Mouse (Mus musculus) left cerebral cortex, postnatal 25 days (tissue): ENCODE data around the gene Gm47995. TPM values are rescaled to one million over a fixed set of nuclear protein-coding genes. Genes with fewer than 3 reads are reported as not detected.
"Not testable (repeated sequence)": the region's sequence is repeated elsewhere in the genome, so short reads cannot be mapped to it uniquely, and the experiment has no call there.

Source experiments
- DNase-seq, 2 experiments: peaks; one replicate each; pipeline ENCODE4 v3.0.0; 2022; ENCODE audit warnings: low spot score in 2 of 2, mixed read lengths in 1 of 2
- intact Hi-C: fragments of 180-260 bp; cut with DNase I; formaldehyde crosslinking; loops from one replicate; pipeline ENCODE4 v1.15.1; 2025
- total RNA-seq, 2 experiments: library from RNA; stranded (reverse); gene quantifications; 2 replicates each; pipeline ENCODE4 v1.2.3; 2021

Gm47995 gene
- total RNA-seq, 2 experiments from 2014 or later: not detected

DNA sequence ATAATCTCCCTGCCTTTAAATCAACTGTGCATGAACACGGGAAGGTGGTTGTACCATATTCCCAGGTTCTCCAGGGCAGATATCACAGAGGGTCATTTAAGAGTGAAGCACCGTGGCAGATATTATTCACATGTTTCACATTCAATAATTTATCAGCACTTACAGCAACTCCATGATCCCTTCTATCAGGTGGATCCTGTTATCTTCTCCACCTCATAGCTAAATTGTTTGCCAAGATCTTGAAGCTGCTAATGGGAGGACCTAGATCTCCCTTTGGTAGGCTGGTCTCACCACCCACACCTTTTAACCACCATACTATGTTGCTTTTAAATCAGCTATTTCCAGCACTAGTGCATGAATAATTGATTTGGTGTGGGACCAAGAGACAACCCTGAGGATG lies 18.1 kb upstream of the Gm47995 start:
- intact Hi-C loops: no loop called here

DNA sequence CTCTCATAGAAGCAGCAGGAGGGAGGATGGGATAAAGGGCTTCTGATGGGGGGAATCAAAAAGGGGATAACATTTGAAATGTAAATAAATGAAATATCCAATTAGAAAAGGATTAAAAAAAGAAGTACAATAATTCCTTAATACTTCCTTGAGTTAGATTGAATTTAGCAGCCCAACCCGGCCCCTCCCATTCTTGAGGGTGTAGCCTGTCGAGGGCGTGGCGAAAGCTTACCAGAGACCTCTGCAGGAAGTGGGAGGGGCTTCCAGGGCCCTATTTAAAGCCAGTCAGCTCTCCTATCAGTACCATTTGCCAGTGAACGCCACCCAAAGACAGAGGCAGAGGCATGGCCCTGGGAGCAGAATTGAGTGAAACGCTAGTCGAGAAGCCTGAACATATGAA lies 16.0 kb upstream of the Gm47995 start, which contains the start of gene Gm47985:
Gene Gm47985 (plus strand): TSS at position 272 of the 400 bp plus-strand sequence.
- intact Hi-C loops, DNase-seq: not testable (repeated sequence)

More for the DNA sequence above, 18.1 kb upstream of the Gm47995 start:
- no peak for DNase-seq

DNA sequence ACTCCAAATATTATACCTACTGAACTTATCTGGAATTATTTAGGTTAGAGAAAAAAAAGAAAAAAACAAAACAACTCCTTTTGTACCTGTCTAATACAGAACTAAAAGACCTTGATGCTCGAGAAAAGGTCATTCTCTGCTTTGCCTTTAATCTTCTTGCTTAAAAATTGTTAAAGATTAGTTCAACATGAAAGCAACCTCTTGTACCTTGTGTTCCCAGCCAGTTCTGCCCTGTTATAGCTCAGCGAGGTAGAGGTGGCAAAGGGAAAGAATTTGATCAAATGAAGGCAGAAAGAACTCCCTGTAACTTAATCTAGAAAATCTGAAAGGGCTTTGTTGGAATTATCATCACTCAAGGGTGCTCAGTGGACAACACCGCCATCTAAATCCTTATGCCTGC lies 12.1 kb upstream of the Gm47995 start:
- DNase-seq, intact Hi-C loops: not testable (repeated sequence)

DNA sequence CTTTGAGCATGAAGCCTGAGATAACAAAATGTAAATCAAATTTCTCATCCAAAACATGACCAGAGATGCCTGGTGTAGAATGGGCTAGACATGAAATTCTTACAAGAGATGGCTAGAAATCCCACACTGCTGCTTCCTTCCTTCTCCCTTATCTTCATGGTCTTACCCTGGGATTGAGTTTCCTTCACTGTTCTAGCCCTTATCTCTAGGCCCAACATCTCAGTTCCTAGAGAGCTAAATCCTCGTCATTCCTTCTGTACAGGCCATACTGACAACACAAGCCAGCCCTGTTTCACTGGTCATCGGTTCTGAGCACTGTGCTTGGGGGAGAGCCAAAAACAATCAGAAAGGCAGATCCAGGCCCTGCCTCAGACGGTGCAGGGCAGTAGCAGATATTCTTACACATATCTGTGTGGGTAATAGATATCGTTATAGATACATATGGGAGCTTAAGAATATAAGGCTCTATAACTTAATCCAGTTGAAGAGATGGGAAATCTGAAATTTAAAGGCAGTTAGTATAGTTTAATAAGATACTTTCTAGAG lies 11.3 kb upstream of the Gm47995 start:
- DNase-seq, intact Hi-C loops: not testable (repeated sequence)

DNA sequence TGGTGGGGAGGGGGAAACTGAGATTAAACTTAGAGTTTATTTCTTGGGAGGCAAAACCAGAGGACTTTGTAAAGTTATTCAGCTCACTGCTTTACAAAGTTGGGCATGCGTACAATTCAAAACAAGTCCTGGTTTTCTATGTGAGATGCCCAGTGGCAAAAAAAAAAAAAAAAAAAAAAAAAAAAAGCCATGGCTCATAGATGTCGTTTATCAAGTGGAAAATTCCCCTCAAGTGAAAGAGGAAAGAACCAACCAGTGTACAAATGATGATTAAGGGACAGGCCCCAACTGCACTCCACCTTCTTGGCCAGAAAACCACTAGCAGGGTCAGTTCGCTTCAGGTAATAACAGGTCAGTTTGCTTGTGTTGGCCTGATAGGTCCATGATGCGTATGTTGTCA lies 9.8 kb upstream of the Gm47995 start:
- intact Hi-C loops: no loop called here
- DNase-seq: no peak

DNA sequence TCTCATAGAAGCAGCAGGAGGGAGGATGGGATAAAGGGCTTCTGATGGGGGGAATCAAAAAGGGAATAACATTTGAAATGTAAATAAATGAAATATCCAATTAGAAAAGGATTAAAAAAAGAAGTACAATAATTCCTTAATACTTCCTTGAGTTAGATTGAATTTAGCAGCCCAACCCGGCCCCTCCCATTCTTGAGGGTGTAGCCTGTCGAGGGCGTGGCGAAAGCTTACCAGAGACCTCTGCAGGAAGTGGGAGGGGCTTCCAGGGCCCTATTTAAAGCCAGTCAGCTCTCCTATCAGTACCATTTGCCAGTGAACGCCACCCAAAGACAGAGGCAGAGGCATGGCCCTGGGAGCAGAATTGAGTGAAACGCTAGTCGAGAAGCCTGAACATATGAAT lies 6.2 kb upstream of the Gm47995 start, which contains the start of gene Gm8947:
Gene Gm8947 (plus strand): TSS at position 302 of the 400 bp plus-strand sequence.
- intact Hi-C loops, DNase-seq: not testable (repeated sequence)

DNA sequence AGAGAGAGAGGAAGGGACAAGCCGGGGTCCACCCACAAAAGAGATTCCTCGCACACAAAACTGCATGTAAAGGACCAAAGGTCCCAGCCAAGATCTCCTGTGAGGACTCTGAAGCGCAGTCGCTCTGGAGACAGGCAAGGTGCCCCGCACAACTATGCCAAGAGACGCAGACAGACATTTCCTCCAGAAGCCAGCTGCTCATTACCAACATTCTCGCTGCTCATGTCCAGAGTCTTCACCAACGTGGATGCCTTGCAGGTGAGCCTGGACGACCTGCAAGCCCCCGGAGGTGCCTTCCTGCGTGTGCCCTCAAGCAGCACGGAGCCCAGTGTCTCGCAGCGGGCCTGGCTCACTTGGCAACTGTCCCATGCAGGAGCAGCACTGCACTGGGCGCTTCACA lies 5.5 kb upstream of the Gm47995 start:
- DNase-seq, intact Hi-C loops: not testable (repeated sequence)

DNA sequence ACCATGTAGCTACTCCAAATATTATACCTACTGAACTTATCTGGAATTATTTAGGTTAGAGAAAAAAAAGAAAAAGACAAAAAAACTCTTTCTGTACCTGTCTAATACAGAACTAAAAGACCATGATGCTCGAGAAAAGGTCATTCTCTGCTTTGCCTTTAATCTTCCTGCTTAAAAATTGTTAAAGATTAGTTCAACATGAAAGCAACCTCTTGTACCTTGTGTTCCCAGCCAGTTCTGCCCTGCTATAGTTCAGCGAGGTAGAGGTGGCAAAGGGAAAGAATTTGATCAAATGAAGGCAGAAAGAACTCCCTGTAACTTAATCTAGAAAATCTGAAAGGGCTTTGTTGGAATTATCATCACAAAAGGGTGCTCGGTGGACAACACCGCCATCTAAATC lies 2.3 kb upstream of the Gm47995 start:
- DNase-seq, intact Hi-C loops: not testable (repeated sequence)

DNA sequence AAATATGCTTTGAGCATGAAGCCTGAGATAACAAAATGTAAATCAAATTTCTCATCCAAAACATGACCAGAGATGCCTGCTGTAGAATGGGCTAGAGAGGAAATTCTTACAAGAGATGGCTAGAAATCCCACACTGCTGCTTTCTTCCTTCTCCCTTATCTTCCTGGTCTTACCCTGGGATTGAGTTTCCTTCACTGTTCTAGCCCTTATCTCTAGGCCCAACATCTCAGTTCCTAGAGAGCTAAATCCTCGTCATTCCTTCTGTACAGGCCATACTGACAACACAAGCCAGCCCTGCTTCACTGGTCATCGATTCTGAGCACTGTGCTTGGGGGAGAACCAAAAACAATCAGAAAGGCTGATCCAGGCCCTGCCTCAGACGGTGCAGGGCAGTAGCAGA lies 1.6 kb upstream of the Gm47995 start:
- intact Hi-C loops: not testable (repeated sequence)

DNA sequence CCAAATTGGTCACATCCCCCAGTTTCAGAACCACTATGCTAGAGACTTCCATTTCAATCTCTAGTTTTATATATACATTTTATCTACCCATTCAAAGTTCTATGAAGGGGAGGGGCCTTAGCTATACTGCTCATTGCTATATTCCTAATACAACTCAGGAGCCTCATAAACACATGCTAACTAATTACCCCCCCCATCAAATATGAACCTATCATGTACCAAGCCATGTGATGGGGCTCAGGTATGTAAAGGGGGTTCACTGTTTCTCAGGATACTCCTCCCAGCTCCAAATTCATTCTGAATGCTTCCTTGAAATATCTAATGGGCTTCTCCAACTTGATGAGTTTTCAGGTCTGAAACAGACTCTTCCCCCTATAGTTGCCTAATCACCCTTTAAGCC lies 2.4 kb downstream of the Gm47995 start:
- intact Hi-C loops: not testable (repeated sequence)

More for the DNA sequence above, 1.6 kb upstream of the Gm47995 start:
- DNase-seq: not testable (repeated sequence)

DNA sequence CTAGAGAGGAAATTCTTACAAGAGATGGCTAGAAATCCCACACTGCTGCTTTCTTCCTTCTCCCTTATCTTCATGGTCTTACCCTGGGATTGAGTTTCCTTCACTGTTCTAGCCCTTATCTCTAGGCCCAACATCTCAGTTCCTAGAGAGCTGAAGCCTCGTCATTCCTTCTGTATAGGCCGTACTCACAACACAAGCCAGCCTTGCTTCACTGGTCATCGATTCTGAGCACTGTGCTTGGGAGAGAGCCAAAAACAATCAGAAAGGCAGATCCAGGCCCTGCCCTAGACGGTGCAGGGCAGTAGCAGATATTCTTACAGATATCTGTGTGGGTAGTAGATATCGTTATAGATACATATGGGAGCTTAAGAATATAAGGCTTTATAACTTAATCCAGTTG lies 4.5 kb downstream of the Gm47995 start:
- intact Hi-C loops, DNase-seq: not testable (repeated sequence)

More for the DNA sequence above, 2.4 kb downstream of the Gm47995 start:
- DNase-seq: not testable (repeated sequence)

DNA sequence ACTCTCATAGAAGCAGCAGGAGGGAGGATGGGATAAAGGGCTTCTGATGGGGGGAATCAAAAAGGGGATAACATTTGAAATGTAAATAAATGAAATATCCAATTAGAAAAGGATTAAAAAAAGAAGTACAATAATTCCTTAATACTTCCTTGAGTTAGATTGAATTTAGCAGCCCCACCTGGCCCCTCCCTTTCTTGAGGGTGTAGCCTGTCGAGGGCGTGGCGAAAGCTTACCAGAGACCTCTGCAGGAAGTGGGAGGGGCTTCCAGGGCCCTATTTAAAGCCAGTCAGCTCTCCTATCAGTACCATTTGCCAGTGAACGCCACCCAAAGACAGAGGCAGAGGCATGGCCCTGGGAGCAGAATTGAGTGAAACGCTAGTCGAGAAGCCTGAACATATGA lies 5.6 kb downstream of the Gm47995 start, which contains the start of gene 3110040M04Rik:
Gene 3110040M04Rik (plus strand): TSS at position 304 of the 400 bp plus-strand sequence.
- DNase-seq, intact Hi-C loops: not testable (repeated sequence)

DNA sequence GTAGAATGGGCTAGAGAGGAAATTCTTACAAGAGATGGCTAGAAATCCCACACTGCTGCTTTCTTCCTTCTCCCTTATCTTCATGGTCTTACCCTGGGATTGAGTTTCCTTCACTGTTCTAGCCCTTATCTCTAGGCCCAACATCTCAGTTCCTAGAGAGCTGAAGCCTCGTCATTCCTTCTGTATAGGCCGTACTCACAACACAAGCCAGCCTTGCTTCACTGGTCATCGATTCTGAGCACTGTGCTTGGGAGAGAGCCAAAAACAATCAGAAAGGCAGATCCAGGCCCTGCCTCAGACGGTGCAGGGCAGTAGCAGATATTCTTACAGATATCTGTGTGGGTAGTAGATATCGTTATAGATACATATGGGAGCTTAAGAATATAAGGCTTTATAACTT lies 10.2 kb downstream of the Gm47995 start:
- intact Hi-C loops, DNase-seq: not testable (repeated sequence)

DNA sequence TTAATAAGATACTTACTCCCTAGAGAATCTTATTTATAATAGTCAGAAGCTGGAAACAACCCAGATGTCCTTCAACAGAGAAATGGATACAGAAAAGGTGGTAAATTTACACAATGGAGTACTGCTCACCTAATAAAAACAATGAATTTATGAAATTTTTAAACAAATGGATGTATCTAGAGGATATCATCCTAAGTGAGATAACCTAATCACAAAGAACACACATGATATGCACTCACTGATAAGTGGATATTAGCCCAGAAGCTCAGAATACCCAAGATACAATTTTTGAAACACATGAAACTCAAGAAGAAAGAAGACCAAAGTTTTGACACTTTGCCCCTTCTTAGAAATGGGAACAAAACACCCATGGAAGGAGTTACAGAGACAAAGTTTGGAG lies 10.7 kb downstream of the Gm47995 start:
- DNase-seq, intact Hi-C loops: not testable (repeated sequence)

DNA sequence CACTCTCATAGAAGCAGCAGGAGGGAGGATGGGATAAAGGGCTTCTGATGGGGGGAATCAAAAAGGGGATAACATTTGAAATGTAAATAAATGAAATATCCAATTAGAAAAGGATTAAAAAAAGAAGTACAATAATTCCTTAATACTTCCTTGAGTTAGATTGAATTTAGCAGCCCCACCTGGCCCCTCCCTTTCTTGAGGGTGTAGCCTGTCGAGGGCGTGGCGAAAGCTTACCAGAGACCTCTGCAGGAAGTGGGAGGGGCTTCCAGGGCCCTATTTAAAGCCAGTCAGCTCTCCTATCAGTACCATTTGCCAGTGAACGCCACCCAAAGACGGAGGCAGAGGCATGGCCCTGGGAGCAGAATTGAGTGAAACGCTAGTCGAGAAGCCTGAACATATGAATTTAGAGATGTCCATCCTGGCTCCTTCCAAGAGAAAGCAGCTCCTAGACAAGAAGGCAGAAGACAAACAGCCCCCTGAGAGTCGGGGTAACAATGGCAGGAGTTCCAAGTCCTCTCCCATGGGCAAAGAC lies 11.6 kb downstream of the Gm47995 start, which contains the start of gene Gm47996:
Gene Gm47996 (plus strand): TSS at position 308 of the 532 bp plus-strand sequence.
- DNase-seq, intact Hi-C loops: not testable (repeated sequence)

DNA sequence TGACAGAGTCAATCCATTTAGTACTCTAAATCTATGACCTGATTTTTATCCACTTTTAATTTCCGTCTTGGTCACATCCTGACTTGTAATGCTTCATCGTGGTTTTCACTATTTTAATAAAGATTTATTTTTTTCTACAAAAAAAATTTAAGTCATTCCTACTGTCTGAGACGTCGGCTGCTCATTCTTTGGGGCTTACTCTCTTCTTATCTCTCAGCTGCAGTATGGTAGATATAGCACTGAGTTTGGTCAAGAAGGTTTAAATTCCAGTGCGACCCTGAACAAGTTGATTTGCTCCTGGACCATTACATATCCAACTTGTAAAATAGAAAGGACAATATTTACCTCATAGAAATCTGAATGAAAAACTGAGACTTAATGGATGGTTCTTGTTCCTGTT lies 13.4 kb downstream of the Gm47995 start:
- DNase-seq, intact Hi-C loops: not testable (repeated sequence)

DNA sequence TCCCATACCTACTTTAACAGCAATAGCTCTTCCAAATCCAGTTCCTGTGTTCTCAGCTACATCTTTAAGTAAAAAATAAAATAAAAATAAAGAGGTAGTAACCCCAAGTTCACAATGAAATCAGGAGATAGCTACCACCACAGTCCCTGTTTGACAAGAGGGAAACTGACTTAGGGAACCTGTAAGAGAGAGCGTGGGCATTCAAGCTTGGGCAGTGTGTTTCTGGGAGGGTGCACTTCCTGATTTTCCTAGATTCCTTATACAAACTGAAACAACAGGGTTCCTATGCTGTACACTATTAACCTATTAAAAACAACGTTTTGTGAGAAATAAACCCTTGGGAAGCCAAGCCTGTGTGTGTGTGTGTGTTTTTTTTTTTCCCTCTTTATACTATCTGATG lies 16.6 kb downstream of the Gm47995 start:
- intact Hi-C loops: no loop called here
- DNase-seq: no peak

DNA sequence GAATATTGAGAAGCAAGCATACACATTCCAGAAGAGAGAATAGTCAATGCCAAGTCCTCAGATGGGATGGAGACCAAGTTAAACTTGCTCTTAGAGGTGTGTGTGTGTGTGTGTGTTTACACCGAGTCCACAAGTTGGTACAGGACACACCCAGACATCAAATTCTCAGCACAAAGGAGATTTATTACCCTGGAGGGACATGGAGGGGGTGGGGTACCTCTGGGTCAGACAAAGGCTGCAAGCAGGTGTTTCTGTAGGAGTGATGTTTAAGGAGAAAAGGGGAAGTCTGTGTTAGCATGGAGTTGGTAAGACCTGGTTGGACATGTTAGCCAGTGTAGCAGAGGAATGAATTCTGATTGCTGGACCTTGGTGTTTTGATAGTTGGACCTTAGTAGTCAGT lies 17.7 kb downstream of the Gm47995 start:
- no peak for DNase-seq
- intact Hi-C loops: no loop called here

DNA sequence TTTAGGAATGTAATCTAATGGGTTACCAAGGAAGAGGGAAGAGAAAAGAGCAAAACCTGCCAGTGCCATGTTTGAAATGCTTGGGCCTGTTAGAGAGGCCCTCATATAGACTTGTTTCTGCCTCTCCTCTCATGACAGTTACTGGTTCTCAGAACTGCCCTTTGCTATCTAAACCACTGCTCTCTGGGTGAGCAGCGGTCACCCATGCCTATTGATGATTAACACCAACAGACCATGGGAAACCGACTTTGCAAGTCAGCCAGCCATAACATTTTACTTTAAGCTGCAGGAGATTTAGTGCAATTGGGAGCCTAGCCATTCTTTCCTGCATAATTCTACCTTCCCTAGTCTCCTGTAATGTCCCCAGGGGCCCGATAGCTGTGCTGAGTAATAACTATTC lies 18.2 kb downstream of the Gm47995 start:
- no peak for DNase-seq
- intact Hi-C loops: no loop called here

DNA sequence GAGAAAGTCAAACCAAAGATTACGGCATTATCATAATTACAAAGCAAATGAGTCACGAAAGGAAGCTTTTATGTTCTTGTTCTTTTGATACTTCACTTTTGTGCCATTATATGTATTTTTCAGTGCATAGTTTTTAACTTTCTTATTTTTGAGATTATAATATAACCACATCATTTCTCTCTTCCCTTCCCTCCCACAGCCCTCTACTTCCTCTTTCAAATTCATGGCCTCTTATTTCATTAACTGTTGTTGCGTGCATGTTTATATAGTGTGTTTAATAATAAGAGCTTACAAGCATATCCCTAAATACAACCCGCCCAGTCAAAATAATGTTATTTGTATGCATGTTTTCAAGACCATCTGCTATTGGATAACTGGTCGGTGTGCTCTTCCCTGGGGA lies 20.8 kb downstream of the Gm47995 start:
- DNase-seq: no peak
- intact Hi-C loops: no loop called here

DNA sequence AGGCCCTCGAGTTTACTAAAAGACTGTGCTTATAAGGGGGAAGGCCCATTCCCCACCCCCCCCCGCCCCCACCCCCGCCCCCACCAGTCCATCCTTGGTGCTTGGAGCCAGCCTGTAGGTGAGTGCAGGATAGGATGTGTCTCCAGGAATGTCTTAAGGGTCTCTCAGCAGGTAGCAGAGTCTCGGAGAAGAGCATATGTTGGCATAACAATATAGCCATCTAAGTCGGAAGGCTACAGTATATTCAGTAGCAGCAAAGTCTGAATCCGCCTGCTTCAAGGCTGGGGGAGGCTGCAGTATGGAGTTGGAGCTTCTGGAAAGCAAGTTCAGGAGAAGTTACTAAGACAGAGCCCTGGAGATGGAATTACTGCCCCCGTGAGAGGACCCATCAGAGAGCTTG lies 21.9 kb downstream of the Gm47995 start:
- DNase-seq: no peak
- intact Hi-C loops: no loop called here
